Mouse (Mus musculus) layer of hippocampus, adult 11-12 months (tissue): ENCODE results near the gene Dnajc22.
A peak's percentile ranks its signal among the peaks of the same experiment; 100 is the strongest.

Source experiments
- DNase-seq: peaks from one replicate; pipeline ENCODE4 v3.0.0; 2022; ENCODE audit warnings: low spot score

Gene Dnajc22

GRCm38 (mm10) chr15:99087253-99088075 is 5.5 kb upstream of the Dnajc22 start, which contains the start of gene C1ql4:
Gene C1ql4, minus strand, starts transcription at chr15:99087817.
- no peak for DNase-seq

- DNase-seq = peak; percentile 32
Measured at GRCm38 (mm10) chr15:99088292-99088691, 4.7 kb upstream of the Dnajc22 start.

DNA sequence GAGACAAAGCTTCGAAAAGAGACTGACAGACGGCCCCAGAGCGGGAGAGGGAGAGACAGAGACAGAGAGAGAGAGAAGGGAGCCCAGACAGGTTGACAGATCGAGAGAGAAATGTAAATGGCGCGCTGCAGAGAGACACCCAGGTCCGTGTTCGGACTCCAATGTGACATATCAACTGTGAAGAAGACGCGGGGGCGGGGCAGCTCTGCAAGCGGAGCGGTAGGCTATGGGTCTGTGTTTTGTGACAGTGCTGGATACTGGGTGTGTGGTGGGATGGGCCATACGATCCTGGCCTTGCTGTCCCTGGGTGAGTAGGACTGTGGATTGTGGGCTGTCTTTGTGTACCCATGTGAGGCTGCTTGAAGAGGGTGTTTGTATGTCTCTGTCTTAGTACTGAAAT is 3.9 kb upstream of the Dnajc22 start:
- no peak for DNase-seq

DNA sequence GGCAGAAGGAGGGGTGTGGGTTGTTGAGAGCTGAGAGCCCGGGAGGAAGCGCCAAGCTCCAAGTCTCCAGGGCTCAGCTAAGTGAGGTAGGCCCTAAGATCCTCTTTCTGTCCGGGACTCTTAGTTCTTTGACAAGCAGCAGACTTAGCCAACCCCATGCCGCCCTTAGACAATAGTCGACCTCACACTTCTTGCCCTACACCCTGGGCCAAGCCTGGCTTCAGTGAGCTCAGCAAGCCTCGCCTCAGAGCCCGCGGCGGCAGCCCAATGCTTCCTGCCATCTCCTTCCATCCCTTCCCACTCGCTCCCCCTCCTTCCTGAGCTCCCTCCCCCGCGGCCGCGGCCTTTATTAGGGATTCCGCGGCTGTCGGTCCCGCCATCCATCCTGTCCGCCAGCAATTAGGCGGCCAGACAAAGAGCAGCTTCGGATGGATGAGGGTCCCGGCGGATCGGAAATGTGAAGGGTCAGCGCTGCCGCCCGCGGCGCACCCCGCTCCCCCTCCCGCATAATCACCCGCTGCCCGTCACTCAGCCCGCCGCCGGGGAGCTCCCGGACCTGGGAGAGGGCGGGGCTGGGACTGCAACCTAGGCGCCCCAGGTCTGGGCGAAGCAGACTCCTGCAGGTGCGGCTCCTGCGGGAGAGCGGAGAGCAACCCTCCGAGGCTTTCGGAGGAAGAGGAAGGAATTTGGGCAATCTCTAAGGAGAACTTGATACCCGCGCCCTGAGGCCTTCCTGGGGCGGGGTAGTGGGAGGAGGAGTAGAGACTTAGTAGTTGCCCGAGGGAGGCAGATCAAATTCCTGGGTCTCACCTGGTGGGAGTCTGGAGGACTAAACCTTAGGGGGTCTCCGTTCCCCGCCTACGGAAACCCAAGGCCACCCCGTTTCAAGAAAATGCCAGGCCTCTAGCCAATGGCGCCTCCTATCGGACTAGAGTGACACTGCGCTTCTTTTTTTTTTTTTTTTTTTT is 605 bp downstream of the Dnajc22 start:
- peak; percentile 35 for DNase-seq

GRCm38 (mm10) chr15:99094631-99095270 is 1.8 kb downstream of the Dnajc22 start:
- DNase-seq = peak; percentile 25

- DNase-seq = no peak
Measured at GRCm38 (mm10) chr15:99095356-99095755, 2.4 kb downstream of the Dnajc22 start.

GRCm38 (mm10) chr15:99096061-99096793 is 3.3 kb downstream of the Dnajc22 start:
- no peak for DNase-seq

GRCm38 (mm10) chr15:99096831-99097500 is 4.0 kb downstream of the Dnajc22 start:
- DNase-seq = no peak

DNA sequence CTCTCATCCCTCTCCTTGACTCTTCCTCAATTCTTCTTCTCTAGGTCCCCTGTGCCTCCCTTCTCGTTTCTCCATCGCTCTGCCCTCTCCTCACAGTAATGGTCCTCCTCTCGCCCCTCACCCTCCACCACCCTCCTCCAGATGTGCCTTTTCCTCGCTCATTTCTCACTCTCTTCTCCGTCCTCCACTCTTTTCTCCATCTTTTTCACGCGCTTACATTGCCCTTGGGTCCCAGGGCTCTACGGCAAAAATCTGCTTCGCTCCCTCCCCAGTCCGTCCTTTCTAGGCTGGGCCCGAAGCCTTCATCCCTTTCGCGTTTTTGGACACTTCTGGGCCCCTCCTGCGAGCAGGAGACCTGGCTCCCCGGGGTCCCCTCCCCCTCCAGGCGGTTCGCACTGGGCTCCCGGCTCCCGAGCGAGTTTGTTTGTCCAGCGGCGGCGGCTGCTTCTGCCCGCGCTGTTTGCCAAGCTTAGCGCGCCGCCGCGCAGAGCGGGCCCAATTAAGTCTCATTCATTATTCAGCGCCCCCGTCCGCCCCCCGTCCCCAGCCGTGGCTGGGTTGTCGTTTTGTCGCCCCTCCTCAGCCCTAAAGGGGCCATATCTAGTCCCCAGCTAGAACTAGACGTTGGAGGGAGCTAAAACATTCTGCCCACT is 5.0 kb downstream of the Dnajc22 start:
- no peak for DNase-seq

DNA sequence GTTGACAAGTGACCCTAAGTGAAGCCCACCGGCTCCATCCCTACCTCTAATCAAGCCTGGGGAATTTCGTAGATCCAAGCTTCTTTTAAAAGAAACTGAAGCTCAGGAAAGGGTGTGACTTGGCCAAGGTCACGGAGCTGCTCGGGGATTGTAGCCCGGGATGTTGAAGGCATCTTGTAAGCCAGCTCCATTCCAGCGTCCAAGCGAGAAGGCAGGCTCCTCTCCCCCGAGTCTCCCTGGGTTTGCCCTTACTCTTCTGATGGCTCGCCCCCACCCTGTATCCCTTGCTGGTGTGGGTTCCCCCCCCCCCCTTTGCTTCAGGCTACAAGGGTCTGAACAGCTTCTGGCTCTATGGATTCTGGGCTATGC is 5.5 kb downstream of the Dnajc22 start:
- DNase-seq = no peak

DNA sequence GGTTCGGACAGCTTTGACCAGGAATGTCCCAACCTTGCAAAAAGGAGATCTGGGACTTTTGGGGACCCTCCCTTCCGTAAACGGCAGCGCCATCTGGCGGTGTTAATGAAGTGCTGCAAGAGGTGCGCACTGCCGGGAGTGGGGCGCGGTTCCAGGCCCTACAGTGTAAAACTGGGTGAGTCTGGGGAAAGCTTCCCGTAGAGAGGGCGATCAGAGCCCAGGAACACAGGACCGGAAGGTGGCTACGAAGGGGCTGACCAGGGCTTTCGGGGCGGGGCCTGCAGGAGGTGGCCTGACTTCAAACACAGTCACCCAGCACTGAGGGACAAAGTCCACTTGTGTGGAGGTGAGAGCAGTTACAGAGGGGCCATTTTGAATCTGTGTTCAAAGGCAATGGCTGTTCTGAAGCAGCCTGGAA is 6.2 kb downstream of the Dnajc22 start:
- DNase-seq = peak; percentile 28

DNA sequence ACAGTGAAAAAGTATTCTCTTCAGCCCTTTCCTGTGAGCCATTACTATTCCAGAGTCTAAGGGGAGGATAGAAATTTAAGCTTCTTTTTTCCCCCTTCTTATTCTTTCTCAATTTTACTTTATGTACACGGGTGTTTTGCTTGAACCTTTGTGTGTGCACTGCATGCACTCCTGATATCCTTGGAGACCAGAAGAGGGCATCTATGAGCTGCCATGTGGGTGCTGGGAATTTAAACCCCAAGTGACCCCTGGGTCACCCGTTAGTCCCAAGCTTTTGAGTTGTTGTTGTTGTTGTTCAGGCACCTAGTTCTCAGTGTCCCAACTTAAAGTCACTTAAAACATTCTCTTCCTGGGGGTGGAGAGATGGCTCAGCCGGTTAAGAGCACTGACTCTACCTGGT is 7.0 kb downstream of the Dnajc22 start:
- no peak for DNase-seq

DNA sequence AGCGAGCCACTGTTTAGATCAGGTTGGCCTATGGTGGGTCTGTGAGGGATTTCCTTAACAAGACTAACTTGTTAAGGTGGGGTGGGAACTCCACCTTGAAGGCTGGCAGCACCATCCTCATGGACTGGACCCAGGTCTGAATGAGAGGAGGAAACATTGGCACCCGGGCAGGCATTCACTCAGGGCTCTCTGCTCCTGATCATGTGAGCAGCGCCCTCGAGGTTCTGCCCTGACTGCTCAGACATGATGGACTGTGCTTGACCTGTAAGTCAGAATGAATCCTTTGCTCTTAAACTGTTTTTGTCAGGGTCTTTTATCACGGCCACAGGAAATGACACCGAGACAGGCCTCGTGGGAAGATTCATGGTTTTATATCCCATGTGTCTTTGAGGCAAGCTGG is 12.3 kb downstream of the Dnajc22 start:
- no peak for DNase-seq

DNA sequence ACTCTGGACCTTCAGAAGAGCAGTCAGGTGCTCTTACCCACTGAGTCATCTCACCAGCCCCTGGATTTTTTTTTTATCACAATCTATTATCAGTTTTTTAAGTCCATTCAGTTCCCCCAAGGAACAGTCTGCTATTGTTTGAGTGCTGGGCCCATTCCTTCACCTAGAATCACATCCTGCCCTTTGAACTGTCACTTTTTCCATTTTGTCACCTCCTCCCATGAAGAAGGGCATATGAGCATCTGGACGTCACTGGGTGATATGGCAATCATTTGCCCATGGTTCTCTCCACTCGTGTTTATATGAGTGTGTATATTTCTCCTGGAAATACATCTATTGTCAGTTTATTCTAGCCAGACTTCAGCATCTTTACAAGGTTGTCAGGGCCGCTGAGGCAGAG is 14.9 kb downstream of the Dnajc22 start:
- DNase-seq = no peak

GRCm38 (mm10) chr15:99111139-99111538 is 18.2 kb downstream of the Dnajc22 start:
- no peak for DNase-seq

DNA sequence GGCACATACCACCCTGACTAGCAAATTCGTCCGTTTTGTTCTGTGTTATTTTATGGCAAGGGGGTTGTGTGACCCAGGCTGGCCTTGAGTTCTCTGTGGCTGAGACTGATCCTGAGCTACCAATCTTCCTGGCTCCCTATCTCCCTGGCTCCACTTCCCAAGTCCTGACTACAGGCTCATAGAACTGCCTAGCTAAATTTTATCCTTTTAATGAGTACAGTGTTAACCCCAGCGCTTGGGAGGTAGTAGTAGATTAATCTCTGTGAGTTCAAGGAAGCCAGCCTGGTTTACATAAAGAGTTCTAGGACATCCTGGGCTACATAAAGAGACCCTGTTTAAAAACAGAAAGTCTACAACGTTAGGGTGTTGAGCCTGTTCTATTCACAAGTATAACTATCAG is 18.8 kb downstream of the Dnajc22 start:
- no peak for DNase-seq

GRCm38 (mm10) chr15:99112843-99113395 is 19.9 kb downstream of the Dnajc22 start:
- DNase-seq = no peak

DNA sequence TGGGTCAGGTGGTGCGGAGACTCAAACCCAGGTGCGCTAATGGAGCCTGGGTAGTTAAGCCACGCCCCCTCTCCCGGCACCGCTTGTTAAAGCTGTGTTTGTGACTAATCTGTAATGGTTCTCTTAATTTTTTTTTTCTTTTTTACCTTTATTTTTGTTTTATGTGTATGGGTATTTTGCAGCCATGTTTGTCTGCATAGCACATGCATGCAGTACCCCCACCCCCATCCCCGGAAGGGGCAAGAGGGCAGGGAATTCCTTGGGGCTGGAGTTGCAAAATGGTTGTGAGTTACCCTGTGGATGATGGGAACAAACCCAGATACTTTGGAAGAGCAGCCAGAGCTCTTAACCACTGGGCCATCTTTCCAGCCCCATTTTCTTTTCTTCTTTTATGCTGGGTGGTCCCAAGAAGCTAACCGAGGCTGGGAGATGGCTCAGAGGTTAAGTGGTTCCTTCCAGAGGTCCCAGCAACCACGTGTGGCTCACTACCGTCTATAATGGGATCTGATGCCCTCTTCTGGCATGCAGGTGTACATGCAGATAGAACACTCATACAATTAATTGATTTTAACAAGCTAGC is 20.5 kb downstream of the Dnajc22 start:
- no peak for DNase-seq

- DNase-seq = no peak
Measured at GRCm38 (mm10) chr15:99114312-99115064, 21.5 kb downstream of the Dnajc22 start.
